Mouse (Mus musculus) liver, embryonic 15.5 days (tissue): ENCODE data around the gene Pik3ap1. TPM values are rescaled to one million over a fixed set of nuclear protein-coding genes. Genes with fewer than 3 reads are reported as not detected.
A peak's percentile ranks its signal among the peaks of the same experiment; 100 is the strongest.
"Not testable (repeated sequence)": the region's sequence is repeated elsewhere in the genome, so short reads cannot be mapped to it uniquely, and the experiment has no call there.

Source experiments
- ATAC-seq: fragments of 200-750 bp; cut with Nextera tagmentation; 2 replicates; pipeline ENCODE4 v1.8.0; 2017; ENCODE audit warnings: moderate number of reproducible peaks, mild to moderate bottlenecking, moderate library complexity; ENCODE audit not compliant: insufficient read depth
- H3K27ac ChIP-seq: fragments of 300-500 bp; sonication (generic); replicated peaks from 2 replicates; pipeline ENCODE4 v1.5.1; 2015; ENCODE audit warnings: mild to moderate bottlenecking, inconsistent platforms
- H3K27me3 ChIP-seq: fragments of 300-500 bp; sonication (generic); 2 replicates; pipeline ENCODE4 v1.6.1; 2015; ENCODE audit warnings: mild to moderate bottlenecking, inconsistent platforms
- H3K36me3 ChIP-seq: fragments of 300-500 bp; sonication (generic); replicated peaks from 2 replicates; pipeline ENCODE4 v1.6.1; 2015; ENCODE audit warnings: moderate library complexity, mild to moderate bottlenecking, inconsistent platforms
- H3K4me1 ChIP-seq: fragments of 300-500 bp; sonication (generic); replicated peaks from 2 replicates; pipeline ENCODE4 v1.6.1; 2015; ENCODE audit warnings: inconsistent platforms
- H3K4me2 ChIP-seq: fragments of 300-500 bp; sonication (generic); 2 replicates; pipeline ENCODE4 v1.6.1; 2015; ENCODE audit warnings: moderate library complexity, mild to moderate bottlenecking, inconsistent platforms
- H3K4me3 ChIP-seq: fragments of 300-500 bp; sonication (generic); replicated peaks from 2 replicates; pipeline ENCODE4 v1.5.1; 2015; ENCODE audit warnings: mild to moderate bottlenecking, inconsistent platforms
- H3K9ac ChIP-seq: fragments of 300-500 bp; sonication (generic); 2 replicates; pipeline ENCODE4 v1.6.1; 2015; ENCODE audit warnings: moderate library complexity, mild to moderate bottlenecking, inconsistent platforms
- H3K9me3 ChIP-seq: fragments of 300-500 bp; sonication (generic); replicated peaks from 2 replicates; pipeline ENCODE4 v1.6.1; 2016; ENCODE audit warnings: inconsistent platforms
- WGBS: fragments of 180-500 bp; shearing (Covaris S2); methylation state at CpG from one replicate; pipeline ENCODE4 v1.1.7; 2015; ENCODE audit warnings: mixed read lengths; ENCODE audit not compliant: insufficient replicate concordance; 5-methylcytosine and 5-hydroxymethylcytosine counted together
- polyA plus RNA-seq: library from polyadenylated mRNA; unstranded; fragments of >200 nt; fragmentation: Nextera tagmentation; extraction: Ambion mirVana; gene quantifications from 2 replicates; pipeline ENCODE4 v1.2.1, GENCODE M21; 2015

Pik3ap1 gene
- polyA plus RNA-seq, 1 experiment from 2014 or later: 11.3 TPM

DNA sequence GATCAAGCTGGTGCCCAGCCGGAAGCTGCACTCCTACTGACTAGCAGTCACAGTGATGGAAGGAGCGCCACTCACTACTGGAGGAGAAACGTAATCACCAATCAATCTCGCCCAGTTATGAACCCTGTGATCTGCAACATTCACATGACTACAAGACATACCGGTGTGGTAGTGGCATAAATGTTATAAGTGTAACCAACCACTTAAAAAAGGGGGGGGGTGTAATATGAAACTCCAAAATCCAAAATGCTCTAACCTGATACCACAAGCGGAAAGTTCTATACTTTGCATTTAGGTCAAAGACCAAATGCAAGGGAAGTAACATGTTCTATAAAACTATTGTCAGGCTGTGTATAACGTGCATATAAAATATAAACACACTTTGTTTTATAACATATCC is 54.9 kb downstream of the Pik3ap1 start:
- H3K4me2 ChIP-seq: no peak overlapping the region
- 70% methylated on average over 7 of the region's 7 CpGs for WGBS
- ATAC-seq: no peak
- H3K4me3 ChIP-seq: no peak overlapping the region
- no peaks in the 10 kb centered on the region for H3K9me3 ChIP-seq
- no peak overlapping the region for H3K27ac ChIP-seq
- peaks cover 6% of the 10 kb centered on the region; the same call in 1 of the 2 replicates for H3K4me1 ChIP-seq
- H3K27me3 ChIP-seq: no peaks in the 10 kb centered on the region
- 0 out of 2 replicates have a peak, but pooled peaks cover 9% of the 10 kb centered on the region for H3K36me3 ChIP-seq
- H3K9ac ChIP-seq: no peak overlapping the region

DNA sequence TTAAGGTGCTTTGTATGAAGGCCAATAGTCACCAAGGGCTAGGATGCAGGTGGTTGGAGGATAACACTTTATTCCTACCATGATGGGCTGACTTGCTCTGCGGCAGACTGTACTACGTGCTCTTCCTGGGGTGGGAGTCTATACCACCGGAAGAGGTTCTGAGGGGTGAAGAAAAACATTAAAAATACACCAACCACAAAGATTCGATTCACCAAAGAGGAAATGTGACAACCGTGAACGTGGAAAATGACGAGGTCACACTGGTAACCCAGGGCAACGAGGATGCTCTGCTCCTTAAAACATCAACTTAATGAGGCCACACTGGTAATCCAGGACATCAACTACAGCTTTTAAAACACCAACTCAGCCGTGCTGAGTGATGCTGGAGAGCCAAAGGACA is 56.2 kb downstream of the Pik3ap1 start:
- Histone ChIP-seq H3K4me3 (no peak overlapping the region), H3K27ac (no peak overlapping the region), H3K36me3 (0 out of 2 replicates have a peak, but pooled peaks cover 9% of the 10 kb centered on the region), H3K9me3 (no peaks in the 10 kb centered on the region), H3K4me2 (no peak overlapping the region), H3K27me3 (no peaks in the 10 kb centered on the region), H3K4me1 (peaks cover 6% of the 10 kb centered on the region; the same call in 1 of the 2 replicates), H3K9ac (no peak overlapping the region)
- no peak for ATAC-seq
- 49% methylated on average over 9 of the region's 9 CpGs for WGBS

DNA sequence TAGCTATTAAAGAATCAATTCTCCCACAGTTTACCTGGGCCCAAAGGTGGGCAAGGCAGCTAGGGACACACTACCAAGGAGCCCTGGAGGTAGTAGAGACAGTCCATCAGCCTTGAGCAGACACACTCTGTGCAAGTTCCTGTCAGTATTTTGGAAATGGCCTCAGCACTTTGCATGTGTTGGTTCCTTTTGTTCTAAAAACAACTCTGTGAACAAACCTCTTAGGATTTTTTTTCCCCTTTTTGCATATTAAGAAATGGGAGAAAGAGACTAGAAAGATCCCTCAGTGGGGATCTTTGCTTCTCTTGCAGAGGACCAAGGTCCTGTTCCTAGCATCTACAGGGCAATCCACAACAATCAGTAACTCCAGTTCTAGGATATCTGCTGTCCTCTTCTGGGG is 61.1 kb downstream of the Pik3ap1 start:
- Histone ChIP-seq H3K36me3 (0 out of 2 replicates have a peak, but pooled peaks cover 6% of the 10 kb centered on the region), H3K9ac (no peak overlapping the region), H3K4me2 (no peak overlapping the region), H3K27ac (no peak overlapping the region), H3K27me3 (no peaks in the 10 kb centered on the region), H3K4me3 (no peak overlapping the region), H3K9me3 (no peaks in the 10 kb centered on the region), H3K4me1 (no peaks in the 10 kb centered on the region)
- no peak for ATAC-seq

DNA sequence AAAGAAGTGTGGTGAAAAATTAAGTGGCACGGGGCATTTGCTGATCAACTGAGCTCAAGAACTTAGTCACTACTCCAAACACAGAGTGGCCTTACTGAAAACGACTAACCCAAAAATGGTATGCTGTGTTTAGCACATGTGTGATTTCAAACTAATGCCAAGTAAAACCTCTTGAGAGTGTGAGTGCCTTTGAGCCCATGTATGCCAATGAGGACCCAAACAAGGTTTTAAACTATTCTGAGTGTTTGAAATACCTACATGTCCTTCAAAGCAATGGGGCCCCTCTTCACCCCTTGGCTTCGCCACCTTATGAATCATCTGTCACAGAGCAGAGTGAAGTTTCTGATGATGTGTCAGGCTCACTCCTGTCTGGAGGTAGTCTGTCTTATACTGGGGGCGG is 61.8 kb downstream of the Pik3ap1 start:
- no peak overlapping the region for H3K4me2 ChIP-seq
- H3K27me3 ChIP-seq: no peaks in the 10 kb centered on the region
- no peaks in the 10 kb centered on the region for H3K9me3 ChIP-seq
- ATAC-seq: no peak
- H3K36me3 ChIP-seq: 0 out of 2 replicates have a peak, but pooled peaks cover 6% of the 10 kb centered on the region
- 56% methylated on average over 4 of the region's 4 CpGs for WGBS
- no peaks in the 10 kb centered on the region for H3K4me1 ChIP-seq
- H3K9ac ChIP-seq: no peak overlapping the region
- H3K27ac ChIP-seq: no peak overlapping the region
- no peak overlapping the region for H3K4me3 ChIP-seq

DNA sequence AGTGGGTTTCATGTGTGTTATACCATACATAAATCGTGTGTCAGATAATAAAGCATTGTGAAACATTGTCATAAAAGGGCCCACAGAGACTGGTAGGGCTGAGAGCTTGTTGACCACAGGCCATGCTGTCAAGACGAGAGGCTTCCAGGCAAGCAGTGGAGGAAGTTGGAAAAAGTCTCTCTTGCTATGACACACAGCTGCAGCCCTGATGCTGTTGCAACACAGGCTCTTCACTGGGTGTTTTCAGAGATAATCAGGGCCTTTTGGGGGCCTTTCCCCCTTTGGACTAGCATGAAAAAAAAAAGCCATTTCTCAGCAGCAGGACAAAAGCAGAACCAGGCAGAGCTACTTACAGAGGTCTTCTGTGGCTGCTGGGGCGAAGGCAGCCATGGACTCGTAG is 63.8 kb downstream of the Pik3ap1 start:
- 24% methylated on average over 4 of the region's 4 CpGs for WGBS
- no peak overlapping the region for H3K27ac ChIP-seq
- no peaks in the 10 kb centered on the region for H3K27me3 ChIP-seq
- no peak overlapping the region for H3K9ac ChIP-seq
- H3K36me3 ChIP-seq: no peaks in the 10 kb centered on the region
- no peaks in the 10 kb centered on the region for H3K9me3 ChIP-seq
- no peaks in the 10 kb centered on the region for H3K4me1 ChIP-seq
- H3K4me3 ChIP-seq: no peak overlapping the region
- H3K4me2 ChIP-seq: no peak overlapping the region
- ATAC-seq: no peak

DNA sequence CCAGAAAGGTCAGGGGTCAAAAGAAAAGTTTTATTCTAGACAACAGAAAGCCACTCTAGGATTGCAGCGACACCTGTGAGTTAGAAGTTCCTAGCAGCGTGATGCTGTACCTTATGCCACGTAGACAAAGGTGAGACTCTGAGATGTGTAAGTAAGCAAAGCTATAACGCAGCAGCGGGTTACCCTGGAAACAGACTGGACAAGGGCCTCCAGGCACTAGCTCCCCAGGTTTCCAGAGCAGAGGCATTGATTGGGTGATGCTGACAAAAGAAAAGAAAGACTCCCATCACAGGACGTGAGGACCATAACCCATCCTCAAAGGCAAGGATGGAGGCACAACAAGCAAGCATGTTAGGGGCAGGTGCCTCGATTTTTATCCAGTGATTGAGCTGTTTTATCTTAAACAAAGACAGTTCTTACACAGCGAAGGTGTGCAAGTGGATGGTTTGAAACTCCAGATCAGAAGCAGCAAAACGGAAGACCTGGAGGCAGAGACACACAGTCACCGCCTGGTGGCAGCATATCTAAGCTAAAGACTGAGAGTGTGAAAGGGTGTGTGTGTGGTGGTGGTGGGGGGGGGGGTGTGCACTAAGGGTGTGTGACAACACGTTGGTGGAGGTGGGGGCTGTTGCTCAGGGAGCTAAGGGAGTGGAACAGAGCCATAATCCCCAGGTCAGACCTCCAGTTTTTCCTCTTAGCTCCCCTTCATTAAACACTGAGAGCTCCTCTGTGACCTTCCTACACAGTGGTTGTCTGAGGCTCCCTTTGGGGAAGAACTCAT is 67.4 kb downstream of the Pik3ap1 start:
- no peaks in the 10 kb centered on the region for H3K27me3 ChIP-seq
- no peak overlapping the region for H3K4me2 ChIP-seq
- ATAC-seq: no peak
- H3K9me3 ChIP-seq: no peaks in the 10 kb centered on the region
- no peak overlapping the region for H3K27ac ChIP-seq
- H3K4me3 ChIP-seq: no peak overlapping the region
- H3K9ac ChIP-seq: no peak overlapping the region
- no peaks in the 10 kb centered on the region for H3K36me3 ChIP-seq
- H3K4me1 ChIP-seq: no peaks in the 10 kb centered on the region
- 42% methylated on average over 11 of the region's 11 CpGs for WGBS

DNA sequence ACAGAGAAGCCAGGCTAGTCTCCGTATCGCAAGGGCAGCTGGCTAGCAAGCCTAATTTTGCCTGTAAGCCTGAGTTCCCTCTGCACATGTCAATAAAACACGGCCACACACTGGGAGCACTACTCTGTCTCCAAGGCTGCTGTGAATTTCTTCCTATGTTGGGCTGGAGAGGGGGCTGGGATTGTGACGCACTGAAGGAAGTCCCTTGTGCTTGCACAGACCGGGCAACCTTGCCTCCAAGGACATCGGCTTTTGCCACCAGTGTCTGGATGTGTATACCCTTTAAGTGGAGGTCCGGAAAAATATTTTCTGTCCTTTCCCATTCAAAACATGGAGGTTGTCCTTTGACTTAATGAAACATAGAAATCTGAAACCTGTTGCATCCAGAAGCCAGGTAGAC is 70.2 kb downstream of the Pik3ap1 start:
- no peak overlapping the region for H3K27ac ChIP-seq
- H3K9ac ChIP-seq: no peak overlapping the region
- H3K9me3 ChIP-seq: no peaks in the 10 kb centered on the region
- H3K4me3 ChIP-seq: no peak overlapping the region
- peaks cover 10% of the 10 kb centered on the region for H3K4me1 ChIP-seq
- WGBS: 79% methylated on average over 7 of the region's 7 CpGs
- no peak overlapping the region for H3K4me2 ChIP-seq
- no peak for ATAC-seq
- H3K36me3 ChIP-seq: no peaks in the 10 kb centered on the region
- no peaks in the 10 kb centered on the region for H3K27me3 ChIP-seq

DNA sequence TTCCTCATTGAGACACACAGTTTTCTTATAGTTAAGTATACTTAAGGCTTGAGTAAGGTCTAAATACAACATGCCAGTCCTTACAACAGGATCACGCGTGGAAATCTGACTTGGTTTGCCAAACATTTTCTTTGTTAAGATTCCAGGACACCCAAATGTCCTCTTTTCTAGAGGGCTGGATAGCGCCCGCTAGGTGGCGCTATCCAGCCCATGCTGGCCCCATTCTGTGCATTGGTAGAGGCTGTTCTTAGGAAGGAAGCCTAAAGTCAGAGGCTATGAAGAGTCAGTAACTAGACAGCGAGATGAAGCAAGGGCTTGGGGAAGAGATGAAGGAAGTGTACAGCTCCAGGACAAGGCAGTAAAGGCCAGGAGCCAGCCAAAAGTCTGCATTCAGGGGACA is 71.2 kb downstream of the Pik3ap1 start:
- Histone ChIP-seq H3K27me3 (no peaks in the 10 kb centered on the region), H3K27ac (no peak overlapping the region), H3K4me3 (no peak overlapping the region), H3K4me2 (no peak overlapping the region), H3K9me3 (no peaks in the 10 kb centered on the region), H3K4me1 (peaks cover 10% of the 10 kb centered on the region), H3K9ac (no peak overlapping the region), H3K36me3 (no peaks in the 10 kb centered on the region)
- no peak for ATAC-seq
- 9% methylated on average over 6 of the region's 6 CpGs for WGBS

DNA sequence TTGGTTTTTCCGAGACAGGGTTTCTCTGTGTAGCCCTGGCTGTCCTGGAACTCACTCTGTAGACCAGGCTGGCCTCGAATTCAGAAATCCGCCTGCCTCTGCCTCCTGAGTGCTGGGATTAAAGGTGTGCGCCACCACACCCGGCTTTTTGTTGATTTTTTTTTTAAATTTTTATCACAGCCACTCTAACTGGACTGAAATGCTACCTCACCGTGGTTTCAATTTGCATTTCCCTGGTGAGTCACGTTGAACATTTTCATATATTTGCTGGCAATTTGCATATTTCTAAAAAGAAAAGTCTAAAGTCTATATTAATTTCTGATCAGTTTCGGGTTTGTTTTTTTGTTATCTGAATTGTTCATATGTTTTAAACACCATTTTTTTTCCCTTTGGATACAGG is 72.3 kb downstream of the Pik3ap1 start:
- H3K27me3 ChIP-seq, H3K9ac ChIP-seq, H3K4me2 ChIP-seq, H3K27ac ChIP-seq, H3K4me3 ChIP-seq, H3K36me3 ChIP-seq, ATAC-seq, H3K9me3 ChIP-seq: not testable (repeated sequence)
- H3K4me1 ChIP-seq: peaks cover 10% of the 10 kb centered on the region
- WGBS: 57% methylated on average over 8 of the region's 8 CpGs

DNA sequence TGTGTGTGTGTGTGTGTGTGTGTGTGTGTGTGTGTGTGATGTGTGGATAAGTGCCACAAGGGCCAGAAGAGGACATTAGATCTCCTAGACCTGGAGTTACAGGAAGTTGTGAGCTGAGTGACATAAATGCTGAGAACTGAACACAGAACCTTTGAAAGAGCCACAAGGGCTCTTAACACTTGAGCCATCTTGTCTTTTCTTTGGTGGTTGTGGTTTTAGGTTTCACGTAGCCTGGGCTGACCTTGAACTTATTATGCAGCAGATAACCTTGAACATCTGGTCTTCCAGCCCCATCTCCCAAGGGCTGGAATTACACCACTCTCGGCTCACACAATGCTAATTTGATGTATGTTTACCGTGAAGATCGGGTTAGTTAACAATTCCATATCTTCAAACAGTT is 72.9 kb downstream of the Pik3ap1 start:
- H3K4me2 ChIP-seq: no peak overlapping the region
- H3K36me3 ChIP-seq: no peaks in the 10 kb centered on the region
- no peak overlapping the region for H3K27ac ChIP-seq
- 58% methylated on average over 4 of the region's 4 CpGs for WGBS
- H3K27me3 ChIP-seq: no peaks in the 10 kb centered on the region
- no peak for ATAC-seq
- H3K4me3 ChIP-seq: no peak overlapping the region
- no peaks in the 10 kb centered on the region for H3K9me3 ChIP-seq
- H3K4me1 ChIP-seq: peaks cover 10% of the 10 kb centered on the region
- H3K9ac ChIP-seq: no peak overlapping the region

DNA sequence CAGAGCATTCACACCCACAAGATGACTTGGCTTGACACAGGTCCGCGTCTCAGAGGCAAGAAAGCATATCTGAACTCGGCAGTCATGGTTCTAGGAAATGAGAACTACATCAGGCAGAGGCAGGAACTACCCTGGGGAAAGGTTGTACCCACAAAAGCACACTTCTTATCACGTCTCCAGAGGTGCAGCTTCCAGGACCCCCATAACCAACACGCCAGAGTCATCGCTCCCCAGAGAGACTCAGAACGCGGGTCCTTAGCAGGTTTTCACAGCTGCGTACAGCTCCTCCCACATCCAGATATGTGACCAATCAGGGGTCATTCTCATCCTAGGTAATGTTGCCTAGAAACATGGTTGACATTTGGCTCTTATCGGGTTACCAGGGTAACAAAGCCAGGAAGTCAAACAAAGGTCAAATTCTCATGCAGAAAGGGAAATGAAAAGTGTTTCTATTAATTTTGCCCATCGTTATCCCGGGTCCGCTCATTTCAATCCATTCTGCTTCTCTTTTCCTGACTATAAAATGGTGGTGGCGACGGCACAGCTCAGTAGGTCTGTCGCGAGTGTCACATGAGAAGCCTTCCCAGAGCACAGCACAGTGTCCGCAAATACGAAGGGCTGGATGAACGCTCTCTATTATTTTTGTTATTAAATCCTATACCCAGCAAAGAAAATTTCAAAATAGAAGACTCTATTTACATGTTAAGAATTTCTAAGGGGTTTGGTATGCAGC is 73.8 kb downstream of the Pik3ap1 start:
- 23% methylated on average over 20 of the region's 20 CpGs for WGBS
- H3K4me1 ChIP-seq: peaks cover 10% of the 10 kb centered on the region
- peak overlapping the region; percentile 68 for H3K4me2 ChIP-seq
- no peak overlapping the region; the same call in 1 of the 2 replicates for H3K27ac ChIP-seq
- no peaks in the 10 kb centered on the region for H3K9me3 ChIP-seq
- no peak overlapping the region for H3K9ac ChIP-seq
- peak; percentile 72 for ATAC-seq
- no peaks in the 10 kb centered on the region for H3K36me3 ChIP-seq
- no peaks in the 10 kb centered on the region for H3K27me3 ChIP-seq
- H3K4me3 ChIP-seq: peak overlapping the region; percentile 39
